Mouse (Mus musculus): ENCODE measurements around the gene Tor1aip1.

DNA sequence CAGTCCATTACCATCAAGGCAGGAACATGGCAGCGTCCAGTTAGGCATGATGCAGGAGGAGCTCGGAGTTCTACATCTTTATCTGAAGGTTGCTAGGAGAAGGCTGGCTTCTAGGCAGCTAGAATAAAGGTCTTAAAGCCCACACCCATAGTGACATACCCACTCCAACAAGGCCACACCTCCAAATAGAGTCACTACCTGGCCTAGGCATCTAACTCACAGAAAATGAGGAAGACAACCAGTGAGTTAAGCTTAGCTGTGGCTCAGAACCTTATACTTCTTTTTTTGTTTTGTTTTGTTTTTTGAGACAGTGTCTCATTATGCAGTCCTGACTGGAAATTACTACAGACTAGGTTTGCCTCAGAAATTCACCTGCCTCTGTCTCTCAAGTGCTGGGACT is 48.7 kb downstream of the Tor1aip1 start:
- TF ChIP-seq CTCF (IDR thresholded peaks at IDR 0.05; ENCODE audit: control insufficient read depth, insufficient read depth, low read length) (no peak), POLR2A (IDR thresholded peaks at IDR 0.05; ENCODE audit: borderline replicate concordance, control insufficient read depth, low read depth, low read length) (no peak)
